Mouse (Mus musculus): ENCODE data around the gene Pllp. TPM values are rescaled to one million over a fixed set of nuclear protein-coding genes. Genes with fewer than 3 reads are reported as not detected.
A peak's percentile ranks its signal among the peaks of the same experiment; 100 is the strongest.

The Pllp gene
- polyA plus RNA-seq, 1 experiment from 2014 or later, result 12.1 TPM

DNA sequence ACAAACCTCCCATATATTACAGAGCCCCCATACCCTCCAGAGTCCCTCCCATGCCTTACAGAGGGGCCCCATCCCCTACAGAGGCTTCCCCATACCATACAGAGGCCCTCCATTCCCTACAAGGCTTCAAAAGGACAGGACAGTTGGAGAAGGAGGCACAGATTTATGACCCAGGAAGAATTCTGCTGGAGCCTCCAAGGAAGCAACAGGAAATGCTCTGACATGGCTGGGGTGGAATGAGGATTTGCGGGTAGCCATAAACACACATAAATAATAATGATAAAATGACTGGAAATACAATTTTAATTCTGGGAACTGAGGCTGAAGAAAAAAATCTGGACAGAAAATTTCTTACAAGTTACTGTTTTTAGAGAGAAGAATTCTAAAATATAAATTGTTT is 20.8 kb upstream of the Pllp start:
- Histone ChIP-seq H3K4me2 (no peak overlapping the region), H3K36me3 (no peaks in the 10 kb centered on the region), H3K4me3 (replicated peaks) (no peak overlapping the region), H3K4me1 (no peaks in the 10 kb centered on the region), H3K9me3 (replicated peaks) (no peaks in the 10 kb centered on the region), H3K9ac (no peak overlapping the region), H3K27ac (no peak overlapping the region), H3K27me3 (0 out of 2 replicates have a peak, but pooled peaks cover 7% of the 10 kb centered on the region)
- peak; percentile 33; the same call in 1 of the 2 replicates for ATAC-seq (replicated peaks; ENCODE audit: low FRiP score)
- 51% methylated on average over 1 of the region's 1 CpGs for WGBS

DNA sequence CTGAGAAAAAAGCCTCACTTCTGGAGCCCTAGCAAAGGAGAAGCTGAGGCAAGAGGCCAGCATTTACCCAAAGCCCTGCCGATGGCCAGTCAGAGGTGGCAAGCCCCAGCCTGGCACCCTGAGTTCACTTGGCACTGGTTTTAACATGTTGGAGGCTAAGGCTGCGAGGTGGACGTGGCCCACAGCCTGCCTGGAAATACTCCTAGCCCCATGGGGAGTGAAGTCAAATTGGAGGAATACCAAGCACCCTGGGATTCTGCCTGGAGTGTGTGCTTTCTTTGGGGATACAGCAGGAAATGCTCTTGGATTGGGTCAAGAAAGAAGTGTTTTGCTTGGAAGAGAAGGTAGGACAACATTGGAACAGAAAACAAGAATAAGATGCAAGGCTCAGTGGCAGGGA is 19.8 kb upstream of the Pllp start:
- Histone ChIP-seq H3K9me3 (replicated peaks) (no peaks in the 10 kb centered on the region), H3K4me3 (replicated peaks) (no peak overlapping the region), H3K27me3 (0 out of 2 replicates have a peak, but pooled peaks cover 7% of the 10 kb centered on the region), H3K27ac (0 out of 2 replicates have a peak overlapping the region, but pooled peaks have one; percentile 13), H3K9ac (no peak overlapping the region), H3K4me1 (peaks cover 3% of the 10 kb centered on the region; the same call in 1 of the 2 replicates), H3K36me3 (no peaks in the 10 kb centered on the region), H3K4me2 (no peak overlapping the region)
- ATAC-seq (replicated peaks; ENCODE audit: low FRiP score), result no peak
- 86% methylated on average over 3 of the region's 3 CpGs for WGBS

- Histone ChIP-seq H3K4me1 (peaks cover 3% of the 10 kb centered on the region; the same call in 1 of the 2 replicates), H3K36me3 (no peaks in the 10 kb centered on the region), H3K27me3 (0 out of 2 replicates have a peak, but pooled peaks cover 7% of the 10 kb centered on the region), H3K4me3 (replicated peaks) (no peak overlapping the region), H3K4me2 (no peak overlapping the region), H3K27ac (no peak overlapping the region), H3K9ac (no peak overlapping the region), H3K9me3 (replicated peaks) (no peaks in the 10 kb centered on the region)
- no peak for ATAC-seq (replicated peaks; ENCODE audit: low FRiP score)
- WGBS, result 60% methylated on average over 5 of the region's 5 CpGs
Measured at GRCm38 (mm10) chr8:94714556-94714955, 18.5 kb upstream of the Pllp start.

- H3K9ac ChIP-seq, result no peak overlapping the region
- H3K9me3 ChIP-seq (replicated peaks), result no peaks in the 10 kb centered on the region
- H3K4me1 ChIP-seq, result peaks cover 11% of the 10 kb centered on the region; the same call in 1 of the 2 replicates
- H3K4me2 ChIP-seq, result no peak overlapping the region
- WGBS, result 47% methylated on average over 5 of the region's 5 CpGs
- no peaks in the 10 kb centered on the region for H3K36me3 ChIP-seq
- peak overlapping the region; percentile 15; the same call in 1 of the 2 replicates for H3K27ac ChIP-seq
- ATAC-seq (replicated peaks; ENCODE audit: low FRiP score), result no peak
- 0 out of 2 replicates have a peak, but pooled peaks cover 7% of the 10 kb centered on the region for H3K27me3 ChIP-seq
- no peak overlapping the region for H3K4me3 ChIP-seq (replicated peaks)
Measured at GRCm38 (mm10) chr8:94711160-94711718, 15.2 kb upstream of the Pllp start.

DNA sequence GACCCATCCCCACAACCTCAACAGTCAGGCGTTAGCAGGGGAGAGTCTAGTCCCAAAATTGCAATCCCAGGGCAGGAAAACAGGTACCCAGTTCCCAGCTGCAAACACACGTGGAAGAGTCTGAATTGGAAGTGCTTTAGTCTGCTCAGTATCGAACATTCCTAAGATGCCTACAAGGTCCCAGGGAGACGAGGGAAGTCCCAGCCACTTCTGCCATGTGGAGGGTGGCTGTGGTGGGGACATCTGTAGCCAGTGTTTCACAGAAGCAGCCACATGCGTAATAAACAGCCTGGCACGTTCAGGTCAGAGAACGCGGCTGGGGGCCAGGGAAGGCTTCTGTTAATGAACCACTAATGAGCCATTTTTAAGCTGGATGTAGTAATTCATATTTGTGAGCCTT is 14.3 kb upstream of the Pllp start:
- Histone ChIP-seq H3K4me3 (replicated peaks) (no peak overlapping the region), H3K4me1 (peaks cover 11% of the 10 kb centered on the region; the same call in 1 of the 2 replicates), H3K27me3 (0 out of 2 replicates have a peak, but pooled peaks cover 7% of the 10 kb centered on the region), H3K9me3 (replicated peaks) (no peaks in the 10 kb centered on the region), H3K27ac (no peak overlapping the region), H3K9ac (no peak overlapping the region), H3K36me3 (no peaks in the 10 kb centered on the region), H3K4me2 (no peak overlapping the region)
- WGBS, result 70% methylated on average over 8 of the region's 8 CpGs
- no peak for ATAC-seq (replicated peaks; ENCODE audit: low FRiP score)

- H3K36me3 ChIP-seq, result no peaks in the 10 kb centered on the region
- H3K9ac ChIP-seq, result no peak overlapping the region
- no peaks in the 10 kb centered on the region for H3K9me3 ChIP-seq (replicated peaks)
- no peak overlapping the region for H3K4me3 ChIP-seq (replicated peaks)
- H3K27ac ChIP-seq, result no peak overlapping the region
- H3K27me3 ChIP-seq, result no peaks in the 10 kb centered on the region
- WGBS, result 65% methylated on average over 9 of the region's 9 CpGs
- H3K4me1 ChIP-seq, result peaks cover 22% of the 10 kb centered on the region; the same call in 1 of the 2 replicates
- no peak for ATAC-seq (replicated peaks; ENCODE audit: low FRiP score)
- H3K4me2 ChIP-seq, result no peak overlapping the region
Measured at GRCm38 (mm10) chr8:94706732-94707395, 10.8 kb upstream of the Pllp start.

DNA sequence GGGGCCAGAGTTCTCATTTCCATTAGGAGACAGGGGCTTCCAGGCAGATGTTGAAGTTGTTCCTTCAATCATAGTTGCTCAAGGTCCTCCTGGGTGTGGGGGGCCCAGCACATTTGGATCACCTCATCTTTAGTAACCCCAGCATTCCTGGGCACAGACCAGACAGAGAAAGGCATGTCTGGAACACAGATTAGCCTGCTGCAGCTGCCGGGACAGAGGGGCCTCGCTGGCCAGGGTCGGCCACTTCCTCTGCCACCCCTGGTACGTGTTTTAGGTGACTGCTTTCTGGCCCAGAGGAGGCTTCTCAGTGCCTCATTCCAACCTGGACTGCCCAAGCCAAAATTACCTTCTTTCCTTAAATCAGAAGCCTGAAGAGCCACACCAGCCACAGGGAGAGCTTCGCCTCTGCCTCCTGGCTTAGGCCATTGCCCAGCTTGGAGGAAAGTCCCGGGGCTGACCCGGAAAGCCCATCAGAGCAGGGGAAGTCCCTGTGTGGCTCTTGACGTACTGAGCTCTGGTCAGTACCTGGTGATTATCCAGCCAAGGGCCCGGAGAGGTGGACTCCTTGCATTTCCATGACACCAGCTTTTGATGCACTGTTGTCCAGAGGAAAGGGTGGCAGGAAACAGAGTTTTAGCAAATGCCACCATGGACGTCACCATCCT is 9.6 kb upstream of the Pllp start:
- H3K9me3 ChIP-seq (replicated peaks), result no peaks in the 10 kb centered on the region
- 0 out of 2 replicates have a peak, but pooled peaks cover 19% of the 10 kb centered on the region for H3K4me1 ChIP-seq
- H3K9ac ChIP-seq, result no peak overlapping the region
- no peak overlapping the region for H3K4me3 ChIP-seq (replicated peaks)
- ATAC-seq (replicated peaks; ENCODE audit: low FRiP score), result no peak
- H3K27ac ChIP-seq, result no peak overlapping the region
- no peaks in the 10 kb centered on the region for H3K36me3 ChIP-seq
- no peaks in the 10 kb centered on the region for H3K27me3 ChIP-seq
- H3K4me2 ChIP-seq, result no peak overlapping the region
- 74% methylated on average over 10 of the region's 10 CpGs for WGBS

GRCm38 (mm10) chr8:94704669-94704984 is 8.5 kb upstream of the Pllp start:
- WGBS, result 19% methylated on average over 9 of the region's 9 CpGs
- no peaks in the 10 kb centered on the region for H3K27me3 ChIP-seq
- H3K4me2 ChIP-seq, result peak overlapping the region; percentile 60
- no peak overlapping the region for H3K27ac ChIP-seq
- ATAC-seq (replicated peaks; ENCODE audit: low FRiP score), result no peak
- no peaks in the 10 kb centered on the region for H3K9me3 ChIP-seq (replicated peaks)
- peak overlapping the region; percentile 5; the same call in 1 of the 2 replicates for H3K9ac ChIP-seq
- peak overlapping the region; percentile 58 for H3K4me3 ChIP-seq (replicated peaks)
- H3K36me3 ChIP-seq, result no peaks in the 10 kb centered on the region
- H3K4me1 ChIP-seq, result 0 out of 2 replicates have a peak, but pooled peaks cover 19% of the 10 kb centered on the region

GRCm38 (mm10) chr8:94703972-94704668 is 8.0 kb upstream of the Pllp start:
- Histone ChIP-seq H3K36me3 (no peaks in the 10 kb centered on the region), H3K4me3 (replicated peaks) (peak overlapping the region; percentile 58), H3K27me3 (no peaks in the 10 kb centered on the region), H3K4me2 (peak overlapping the region; percentile 60), H3K27ac (no peak overlapping the region), H3K9me3 (replicated peaks) (no peaks in the 10 kb centered on the region), H3K9ac (peak overlapping the region; percentile 5; the same call in 1 of the 2 replicates), H3K4me1 (0 out of 2 replicates have a peak, but pooled peaks cover 19% of the 10 kb centered on the region)
- peak; percentile 91 for ATAC-seq (replicated peaks; ENCODE audit: low FRiP score)
- under 1% methylated on average over 35 of the region's 35 CpGs for WGBS

GRCm38 (mm10) chr8:94702844-94703813 is 7.1 kb upstream of the Pllp start:
- Histone ChIP-seq H3K4me2 (peak overlapping the region; percentile 60), H3K9ac (peak overlapping the region; percentile 50), H3K9me3 (replicated peaks) (no peaks in the 10 kb centered on the region), H3K4me3 (replicated peaks) (peak overlapping the region; percentile 58), H3K36me3 (no peaks in the 10 kb centered on the region), H3K27me3 (peaks cover 3% of the 10 kb centered on the region; the same call in 1 of the 2 replicates), H3K27ac (peak overlapping the region; percentile 79), H3K4me1 (0 out of 2 replicates have a peak, but pooled peaks cover 19% of the 10 kb centered on the region)
- peak; percentile 90 for ATAC-seq (replicated peaks; ENCODE audit: low FRiP score)
- under 1% methylated on average over 35 of the region's 35 CpGs for WGBS

DNA sequence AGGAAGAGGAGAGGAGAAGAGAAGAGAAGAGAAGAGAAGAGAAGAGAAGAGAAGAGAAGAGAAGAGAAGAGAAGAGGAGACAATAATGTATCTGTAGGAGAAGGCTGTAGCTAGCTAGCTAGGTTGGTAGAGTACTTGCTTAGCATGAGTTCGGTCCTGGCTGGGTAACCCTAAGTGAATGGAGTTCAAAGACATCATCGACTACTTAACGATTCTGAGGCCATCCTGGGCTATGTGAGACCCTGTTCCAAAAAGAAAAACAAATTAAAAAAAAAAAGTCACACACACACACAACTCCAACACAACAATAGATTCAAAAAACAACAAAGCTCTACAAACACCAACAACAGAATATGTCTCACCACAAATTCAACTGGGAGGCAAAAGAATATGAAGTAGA is 6.1 kb upstream of the Pllp start:
- Histone ChIP-seq H3K4me1 (0 out of 2 replicates have a peak, but pooled peaks cover 17% of the 10 kb centered on the region), H3K4me3 (replicated peaks) (peak overlapping the region; percentile 58), H3K36me3 (no peaks in the 10 kb centered on the region), H3K4me2 (peak overlapping the region; percentile 60; the same call in 1 of the 2 replicates), H3K27me3 (peaks cover 12% of the 10 kb centered on the region), H3K27ac (no peak overlapping the region), H3K9ac (no peak overlapping the region), H3K9me3 (replicated peaks) (no peaks in the 10 kb centered on the region)
- no peak for ATAC-seq (replicated peaks; ENCODE audit: low FRiP score)
- WGBS, result 76% methylated on average over 3 of the region's 3 CpGs

Data from kidney, embryonic 15.5 days (tissue).